Mouse (Mus musculus): ENCODE data around the gene Washc4.

Gene Washc4

DNA sequence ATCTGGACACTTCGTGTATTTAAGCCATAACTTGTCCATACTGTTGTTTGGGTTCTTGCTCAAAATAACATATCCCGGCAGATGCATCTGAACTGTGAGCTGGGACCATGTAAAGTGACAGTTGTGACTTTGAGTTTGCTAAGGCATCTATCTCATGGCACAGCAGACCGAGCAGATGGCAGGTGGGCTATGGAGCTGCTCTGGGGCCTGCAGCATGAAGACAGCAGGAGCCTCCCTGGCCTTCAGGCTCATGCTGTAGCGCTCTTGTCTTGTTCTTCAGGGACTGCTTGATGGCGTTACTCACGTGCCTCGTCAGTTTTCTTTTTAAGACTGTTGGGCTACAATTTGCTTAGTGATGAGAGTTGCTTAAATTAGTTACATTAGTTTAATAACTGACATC, 49.1 kb downstream of the Washc4 start:
- in situ Hi-C loops (cut with MboI, MseI), result no loop called here

DNA sequence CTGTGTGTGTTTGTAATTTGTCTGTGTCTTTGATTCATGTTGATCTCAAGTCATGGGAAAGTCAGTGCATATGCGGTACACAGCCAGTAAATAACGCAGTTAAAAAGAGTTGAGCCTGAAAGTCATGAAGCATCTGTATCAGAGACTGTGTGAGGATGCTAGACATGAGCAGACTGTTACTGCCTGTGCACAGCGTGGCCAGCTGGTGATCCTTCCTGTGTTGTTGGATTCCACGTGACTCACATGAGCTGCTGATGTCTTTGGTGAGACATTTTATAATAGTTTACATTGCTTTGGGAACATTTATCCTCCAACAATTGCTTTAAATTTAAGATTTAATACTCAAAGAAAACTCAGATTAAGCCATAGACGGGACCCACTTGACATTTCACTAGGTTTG, 51.0 kb downstream of the Washc4 start:
- in situ Hi-C loops (cut with MboI, MseI), result no loop called here

DNA sequence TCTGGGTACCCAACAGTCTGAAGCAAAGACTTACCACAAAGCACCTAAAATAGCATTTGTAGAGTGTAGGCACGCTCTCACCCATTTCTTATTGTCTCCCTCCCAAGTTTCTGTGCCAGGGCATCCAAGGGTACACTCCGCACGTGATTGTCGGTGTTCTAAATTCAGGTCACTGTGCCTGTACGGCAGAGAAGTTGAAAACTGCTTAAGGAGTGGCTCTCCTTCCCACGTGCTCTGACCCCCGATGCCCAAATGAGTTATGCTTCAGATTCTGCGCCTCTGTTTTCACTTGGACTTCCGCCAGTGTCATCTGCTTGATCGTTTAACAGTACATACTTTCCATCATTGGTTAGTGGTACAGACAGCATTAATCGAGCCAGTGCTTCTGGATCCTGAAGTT, 57.1 kb downstream of the Washc4 start:
- in situ Hi-C loops (cut with MboI, MseI), result no loop called here

- in situ Hi-C loops (cut with MboI, MseI), result no loop called here
These were observed 60.5 kb downstream of the Washc4 start for GRCm38 (mm10) chr10:83603956-83604564.

DNA sequence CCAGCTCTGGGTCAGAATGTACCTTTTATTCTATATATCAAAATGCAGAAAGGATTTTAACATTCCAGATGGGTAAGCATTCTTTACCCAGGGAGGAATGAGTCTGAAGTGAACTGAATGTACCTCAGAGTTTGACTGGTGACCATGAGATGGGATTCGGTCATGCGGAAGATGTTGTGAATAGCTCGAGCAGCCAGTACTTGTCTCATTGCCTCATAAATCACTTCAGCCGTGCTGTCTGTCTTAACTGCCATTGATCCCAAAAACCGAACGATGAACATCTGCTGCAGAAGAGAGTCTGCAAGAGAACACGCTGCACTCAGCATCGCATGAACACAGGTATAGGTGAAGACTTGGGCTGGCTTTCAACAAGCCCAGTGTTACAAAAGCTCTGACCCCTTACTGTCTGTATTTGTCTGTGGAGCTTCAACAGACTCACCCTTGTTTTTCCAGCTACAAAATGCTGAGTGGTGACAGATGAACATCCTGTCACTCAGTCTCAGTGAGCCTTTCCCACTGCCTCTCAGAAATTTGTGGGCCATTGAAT, 62.2 kb downstream of the Washc4 start:
- in situ Hi-C loops (cut with MboI, MseI), result no loop called here

GRCm38 (mm10) chr10:83607111-83607510, 63.6 kb downstream of the Washc4 start:
- in situ Hi-C loops (cut with MboI, MseI), result no loop called here

DNA sequence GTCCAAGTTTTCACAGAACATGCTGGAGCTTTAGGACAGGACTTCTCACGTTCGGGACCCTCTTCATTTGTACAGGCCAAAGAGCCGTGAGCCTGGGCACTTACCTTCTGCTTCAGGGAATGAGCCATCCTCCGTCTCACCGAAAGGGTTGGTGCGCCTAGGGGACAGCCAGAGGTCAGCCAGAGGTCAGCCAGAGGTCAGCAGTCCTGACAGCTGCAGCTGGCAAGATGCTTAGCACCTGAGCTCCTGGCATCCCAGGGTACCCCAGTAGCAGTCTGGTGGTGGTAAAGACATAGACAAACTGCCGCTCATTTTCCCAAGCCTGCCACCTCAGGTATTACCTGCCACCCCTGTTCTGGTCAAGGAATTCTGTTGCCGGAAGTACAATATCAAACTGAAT, 65.0 kb downstream of the Washc4 start:
- in situ Hi-C loops (cut with MboI, MseI), result no loop called here

GRCm38 (mm10) chr10:83610518-83610917, 67.0 kb downstream of the Washc4 start:
- in situ Hi-C loops (cut with MboI, MseI), result no loop called here

DNA sequence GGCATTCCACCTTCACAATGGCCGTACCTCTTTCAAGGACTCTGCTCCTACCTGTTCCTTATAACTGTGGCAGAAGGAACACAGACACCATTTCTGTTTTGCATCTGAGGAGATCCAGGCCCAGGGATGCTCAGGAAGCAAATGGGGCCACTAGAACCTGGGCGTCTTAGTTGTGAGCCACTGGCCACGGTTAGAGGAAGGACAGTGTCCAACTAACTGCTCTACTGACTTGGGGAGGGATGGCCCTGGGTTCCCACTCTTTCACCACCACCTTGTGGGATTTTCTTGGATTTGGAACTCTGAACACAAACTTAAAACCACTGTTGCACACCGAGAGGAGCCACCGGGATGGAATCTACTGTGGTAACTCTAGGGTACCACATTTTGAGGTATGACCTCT, 68.3 kb downstream of the Washc4 start:
- in situ Hi-C loops (cut with MboI, MseI), result no loop called here

DNA sequence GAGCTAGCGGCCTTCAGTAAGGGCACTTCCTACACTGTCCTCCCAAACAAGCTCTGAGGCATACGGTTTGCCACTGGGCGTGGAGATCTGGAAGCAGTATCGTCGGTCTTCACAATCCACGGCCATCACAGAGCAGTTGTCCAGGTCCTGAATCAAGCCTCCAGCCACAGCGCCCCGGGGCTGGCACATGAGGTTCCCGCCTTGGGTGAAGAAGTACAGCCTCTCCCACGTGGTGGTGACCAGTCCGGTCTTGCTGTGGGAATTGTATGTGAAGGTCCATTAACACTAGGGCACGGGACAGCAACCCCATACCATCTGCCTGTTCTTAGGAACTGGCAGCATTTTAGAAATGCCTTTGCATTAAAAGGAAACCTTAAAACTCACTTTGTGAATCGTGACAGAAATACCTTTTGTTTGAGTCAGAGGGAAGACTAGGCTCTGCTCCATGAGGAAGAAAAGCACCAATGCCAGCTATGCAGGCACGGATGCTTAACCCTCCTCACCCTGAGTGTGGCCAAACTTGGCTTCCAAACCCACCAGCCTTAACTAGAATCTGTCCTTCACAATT, 69.2 kb downstream of the Washc4 start:
- in situ Hi-C loops (cut with MboI, MseI), result no loop called here

GRCm38 (mm10) chr10:83617366-83617765, 73.8 kb downstream of the Washc4 start:
- in situ Hi-C loops (cut with MboI, MseI), result no loop called here

- in situ Hi-C loops (cut with MboI, MseI), result no loop called here
These were observed 75.4 kb downstream of the Washc4 start for GRCm38 (mm10) chr10:83618819-83619440.

DNA sequence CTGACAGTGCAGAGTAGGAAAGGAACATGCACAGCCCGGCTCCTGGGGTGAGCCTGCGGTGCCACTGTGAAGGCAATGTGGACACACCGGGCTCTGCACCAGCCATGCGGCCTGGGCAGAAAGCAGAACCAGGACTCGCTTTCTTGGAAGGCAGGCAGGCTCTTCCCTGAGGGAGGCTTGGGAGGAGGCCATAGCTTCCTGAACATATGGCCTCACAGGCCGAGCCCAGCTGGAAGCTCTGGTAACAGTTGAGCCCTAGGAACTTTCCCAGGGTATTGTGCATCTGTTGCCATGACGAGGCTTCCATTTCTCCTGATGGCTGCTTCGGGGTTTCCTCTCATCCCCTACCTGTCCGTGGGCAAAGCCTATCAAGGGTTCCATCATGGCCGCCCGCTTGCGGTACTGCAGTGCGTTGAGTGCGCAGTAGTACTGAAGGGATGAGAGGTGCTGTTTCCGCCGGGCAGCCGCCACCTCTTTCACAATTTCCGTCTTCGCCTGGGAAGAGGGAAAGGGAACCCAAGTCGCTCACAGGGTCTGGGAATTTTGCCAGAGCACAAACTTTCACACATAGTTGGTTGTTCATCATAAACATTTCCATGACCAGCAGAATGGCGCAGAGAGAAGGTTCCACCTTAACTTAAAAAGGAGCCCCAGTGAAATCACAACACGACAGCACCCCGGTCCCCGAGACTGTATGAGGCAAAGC, 77.0 kb downstream of the Washc4 start:
- in situ Hi-C loops (cut with MboI, MseI), result no loop called here

- in situ Hi-C loops (cut with MboI, MseI), result no loop called here
These were observed 80.5 kb downstream of the Washc4 start for GRCm38 (mm10) chr10:83624065-83624464.

- in situ Hi-C loops (cut with MboI, MseI), result no loop called here
These were observed 81.3 kb downstream of the Washc4 start for GRCm38 (mm10) chr10:83624841-83625240.

- in situ Hi-C loops (cut with MboI, MseI), result no loop called here
These were observed 83.6 kb downstream of the Washc4 start for GRCm38 (mm10) chr10:83627113-83627687.

DNA sequence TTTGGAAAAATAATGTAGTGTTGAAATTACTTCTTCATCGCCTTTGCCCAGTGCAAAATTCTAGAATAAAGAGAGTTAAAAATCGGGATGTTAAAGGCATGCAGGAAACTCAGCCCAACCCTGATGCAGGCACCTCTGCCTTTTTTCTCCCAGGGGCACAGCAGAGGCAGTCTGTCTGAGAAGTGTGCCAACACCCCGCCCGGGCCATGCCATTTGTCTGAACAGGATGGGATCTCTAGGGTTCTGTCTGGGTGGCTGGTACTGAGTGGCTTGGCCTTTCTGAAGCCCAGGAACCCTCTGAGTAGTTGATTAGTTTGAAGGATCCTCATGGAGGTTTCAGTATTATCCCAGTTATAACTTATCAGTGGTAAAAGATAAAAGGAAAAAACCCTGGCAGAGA, 84.7 kb downstream of the Washc4 start:
- in situ Hi-C loops (cut with MboI, MseI), result no loop called here

GRCm38 (mm10) chr10:83629190-83629781, 85.7 kb downstream of the Washc4 start:
- in situ Hi-C loops (cut with MboI, MseI), result no loop called here

GRCm38 (mm10) chr10:83629878-83630277, 86.3 kb downstream of the Washc4 start:
- in situ Hi-C loops (cut with MboI, MseI), result no loop called here

DNA sequence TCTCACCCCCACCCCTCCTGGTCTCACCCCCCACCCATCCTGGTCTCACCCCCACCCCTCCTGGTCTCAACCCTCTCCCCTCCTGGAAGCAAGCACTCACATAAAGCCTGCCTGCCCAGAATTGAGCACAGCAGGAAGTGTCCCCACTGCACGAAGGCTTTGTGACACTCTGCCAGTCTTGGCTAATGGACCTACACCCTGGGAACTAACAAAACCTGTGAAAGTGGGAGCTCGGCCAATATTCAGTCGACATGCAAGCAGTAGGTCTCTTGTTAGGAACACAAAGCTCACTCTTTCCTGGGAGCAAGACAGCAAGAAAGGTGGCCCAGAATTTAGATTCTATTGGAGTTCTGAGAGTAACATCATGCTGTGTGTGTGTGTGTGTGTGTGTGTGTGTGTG, 87.3 kb downstream of the Washc4 start:
- in situ Hi-C loops (cut with MboI, MseI), result no loop called here

- in situ Hi-C loops (cut with MboI, MseI), result no loop called here
These were observed 88.2 kb downstream of the Washc4 start for GRCm38 (mm10) chr10:83631775-83632174.
